Mouse (Mus musculus): ENCODE results near the gene Hsd17b14.

Gene Hsd17b14

GRCm38 (mm10) chr7:45598960-45599879 is 44.5 kb downstream of the Hsd17b14 start:
- DNase-seq (ENCODE audit: low spot score in 2 of 2): no peak

- no peak for DNase-seq (ENCODE audit: low spot score in 2 of 2)
These were observed 51.1 kb downstream of the Hsd17b14 start for GRCm38 (mm10) chr7:45605704-45606289.

- DNase-seq (ENCODE audit: low spot score in 2 of 2): no peak
These were observed 54.8 kb downstream of the Hsd17b14 start for GRCm38 (mm10) chr7:45609511-45609910.

- DNase-seq (ENCODE audit: low spot score in 2 of 2): no peak
These were observed 61.6 kb downstream of the Hsd17b14 start for GRCm38 (mm10) chr7:45616277-45616676.

GRCm38 (mm10) chr7:45617042-45617695 is 62.5 kb downstream of the Hsd17b14 start, which contains the start of gene Fut1:
Gene Fut1 (plus strand): TSS chr7:45617289.
- DNase-seq (ENCODE audit: low spot score in 2 of 2): no peak

Measured in urinary bladder, adult 18-20 months (tissue).